Mouse (Mus musculus) heart, postnatal 0 days (tissue): Measurements from ENCODE around the gene Hyou1.

Experiments used
- CTCF ChIP-seq: IDR thresholded peaks from 2 replicates; pipeline ENCODE4 v1.5.1; 2016; ENCODE audit warnings: antibody characterized with exemption, control low read depth, low read depth
- EP300 ChIP-seq: IDR thresholded peaks from 2 replicates; pipeline ENCODE4 v1.6.1; 2016; ENCODE audit warnings: antibody characterized with exemption, low read depth

DNA sequence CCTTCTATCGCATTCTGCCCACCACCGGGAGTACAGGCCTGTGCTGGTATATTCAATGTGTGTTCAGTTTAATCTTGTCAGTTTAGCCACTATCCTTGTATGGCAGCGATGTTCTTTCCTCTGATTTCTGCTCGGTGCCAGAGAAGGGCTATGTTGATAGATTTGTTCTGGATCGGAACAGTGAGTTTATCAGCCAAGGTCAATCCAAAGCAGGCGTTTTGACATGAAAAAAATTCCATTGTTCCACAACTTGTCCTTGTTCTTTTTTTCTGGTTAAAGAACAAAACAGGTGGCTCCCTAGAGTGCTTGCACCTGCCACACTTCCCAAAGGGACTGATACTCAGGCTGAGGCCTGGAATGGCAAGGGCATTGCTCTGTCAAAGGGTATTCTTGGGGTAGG is 3.1 kb upstream of the Hyou1 start:
- TF ChIP-seq CTCF (no peak), EP300 (no peak)
